Mouse (Mus musculus): ENCODE data around the gene Rpusd3. TPM values are rescaled to one million over a fixed set of nuclear protein-coding genes. Genes with fewer than 3 reads are reported as not detected.

Gene Rpusd3
- polyA plus RNA-seq, 1 experiment = 9.0 TPM

GRCm38 (mm10) chr6:113384351-113384927 is 34.7 kb downstream of the Rpusd3 start:
- H3K9me3 ChIP-seq (ENCODE audit: control insufficient read depth, low read length) = no peaks in the 10 kb centered on the region
- H3K36me3 ChIP-seq (ENCODE audit: control insufficient read depth) = peaks cover 97% of the 10 kb centered on the region
- H3K4me3 ChIP-seq (replicated peaks) = no peak overlapping the region
- peaks cover 16% of the 10 kb centered on the region for H3K4me1 ChIP-seq (ENCODE audit: control insufficient read depth)
- TF ChIP-seq TAL1 (IDR thresholded peaks at IDR 0.05; ENCODE audit: low read length) (no peak), GATA1 (IDR thresholded peaks at IDR 0.05; ENCODE audit: low read length) (no peak)
- H3K27me3 ChIP-seq (ENCODE audit: control insufficient read depth) = no peaks in the 10 kb centered on the region

- Histone ChIP-seq H3K9me3 (ENCODE audit: control insufficient read depth, low read length) (no peaks in the 10 kb centered on the region), H3K4me1 (ENCODE audit: control insufficient read depth) (peaks cover 48% of the 10 kb centered on the region), H3K27me3 (ENCODE audit: control insufficient read depth) (no peaks in the 10 kb centered on the region), H3K36me3 (ENCODE audit: control insufficient read depth) (peaks cover 63% of the 10 kb centered on the region), H3K4me3 (replicated peaks) (no peak overlapping the region)
- no peak for TF ChIP-seq TAL1 (IDR thresholded peaks at IDR 0.05; ENCODE audit: low read length)
- no peak for TF ChIP-seq GATA1 (IDR thresholded peaks at IDR 0.05; ENCODE audit: low read length)
These were observed 38.7 kb downstream of the Rpusd3 start for GRCm38 (mm10) chr6:113380480-113380879.

- H3K4me1 ChIP-seq (ENCODE audit: control insufficient read depth) = peaks cover 57% of the 10 kb centered on the region
These were observed 39.9 kb downstream of the Rpusd3 start for GRCm38 (mm10) chr6:113379246-113379645.

GRCm38 (mm10) chr6:113377496-113378385 is 41.4 kb downstream of the Rpusd3 start, which contains the start of the genes Tada3 and Arpc4:
Gene Tada3 (minus strand): TSS chr6:113377883.
Gene Arpc4 (plus strand): TSS chr6:113378115.
- H3K4me1 ChIP-seq (ENCODE audit: control insufficient read depth) = peaks cover 71% of the 10 kb centered on the region
- peak within 1 kb of the TSS; percentile 87 for H3K4me3 ChIP-seq (replicated peaks)

More at GRCm38 (mm10) chr6:113379246-113379645, 39.9 kb downstream of the Rpusd3 start:
- Histone ChIP-seq H3K36me3 (ENCODE audit: control insufficient read depth) (peaks cover 63% of the 10 kb centered on the region), H3K9me3 (ENCODE audit: control insufficient read depth, low read length) (no peaks in the 10 kb centered on the region), H3K27me3 (ENCODE audit: control insufficient read depth) (no peaks in the 10 kb centered on the region), H3K4me3 (replicated peaks) (peak overlapping the region; percentile 87)
- TF ChIP-seq GATA1 (IDR thresholded peaks at IDR 0.05; ENCODE audit: low read length) (no peak), TAL1 (IDR thresholded peaks at IDR 0.05; ENCODE audit: low read length) (no peak)

GRCm38 (mm10) chr6:113377172-113377495 is 42.0 kb downstream of the Rpusd3 start:
- Histone ChIP-seq H3K36me3 (ENCODE audit: control insufficient read depth) (peaks cover 62% of the 10 kb centered on the region), H3K27me3 (ENCODE audit: control insufficient read depth) (no peaks in the 10 kb centered on the region), H3K4me3 (replicated peaks) (peak overlapping the region; percentile 87), H3K9me3 (ENCODE audit: control insufficient read depth, low read length) (no peaks in the 10 kb centered on the region), H3K4me1 (ENCODE audit: control insufficient read depth) (peaks cover 77% of the 10 kb centered on the region)
- TF ChIP-seq TAL1 (IDR thresholded peaks at IDR 0.05; ENCODE audit: low read length) (no peak), GATA1 (IDR thresholded peaks at IDR 0.05; ENCODE audit: low read length) (no peak)

More at GRCm38 (mm10) chr6:113377496-113378385, 41.4 kb downstream of the Rpusd3 start, which contains the start of the genes Tada3 and Arpc4:
- peak; percentile 59 for TF ChIP-seq GATA1 (IDR thresholded peaks at IDR 0.05; ENCODE audit: low read length)
- no peak for TF ChIP-seq TAL1 (IDR thresholded peaks at IDR 0.05; ENCODE audit: low read length)
- H3K9me3 ChIP-seq (ENCODE audit: control insufficient read depth, low read length) = no peaks in the 10 kb centered on the region
- H3K36me3 ChIP-seq (ENCODE audit: control insufficient read depth) = peaks cover 62% of the 10 kb centered on the region
- H3K27me3 ChIP-seq (ENCODE audit: control insufficient read depth) = no peaks in the 10 kb centered on the region

GRCm38 (mm10) chr6:113373491-113373890 is 45.6 kb downstream of the Rpusd3 start:
- no peaks in the 10 kb centered on the region for H3K9me3 ChIP-seq (ENCODE audit: control insufficient read depth, low read length)
- no peaks in the 10 kb centered on the region for H3K27me3 ChIP-seq (ENCODE audit: control insufficient read depth)
- H3K4me3 ChIP-seq (replicated peaks) = peak overlapping the region; percentile 10
- H3K36me3 ChIP-seq (ENCODE audit: control insufficient read depth) = peaks cover 74% of the 10 kb centered on the region
- TF ChIP-seq TAL1 (IDR thresholded peaks at IDR 0.05; ENCODE audit: low read length) = 0 out of 3 replicates have a peak, but pooled peaks have one; percentile 28
- TF ChIP-seq GATA1 (IDR thresholded peaks at IDR 0.05; ENCODE audit: low read length) = no peak
- H3K4me1 ChIP-seq (ENCODE audit: control insufficient read depth) = peaks cover 53% of the 10 kb centered on the region

- Histone ChIP-seq H3K27me3 (ENCODE audit: control insufficient read depth) (no peaks in the 10 kb centered on the region), H3K4me3 (replicated peaks) (no peak overlapping the region), H3K9me3 (ENCODE audit: control insufficient read depth, low read length) (no peaks in the 10 kb centered on the region), H3K36me3 (ENCODE audit: control insufficient read depth) (peaks cover 86% of the 10 kb centered on the region), H3K4me1 (ENCODE audit: control insufficient read depth) (peaks cover 29% of the 10 kb centered on the region)
- TF ChIP-seq GATA1 (IDR thresholded peaks at IDR 0.05; ENCODE audit: low read length) (no peak), TAL1 (IDR thresholded peaks at IDR 0.05; ENCODE audit: low read length) (no peak)
These were observed 48.8 kb downstream of the Rpusd3 start for GRCm38 (mm10) chr6:113370194-113370929.

- Histone ChIP-seq H3K27me3 (ENCODE audit: control insufficient read depth) (no peaks in the 10 kb centered on the region), H3K4me1 (ENCODE audit: control insufficient read depth) (peaks cover 16% of the 10 kb centered on the region), H3K9me3 (ENCODE audit: control insufficient read depth, low read length) (no peaks in the 10 kb centered on the region), H3K36me3 (ENCODE audit: control insufficient read depth) (peaks cover 69% of the 10 kb centered on the region), H3K4me3 (replicated peaks) (no peak overlapping the region)
- TF ChIP-seq TAL1 (IDR thresholded peaks at IDR 0.05; ENCODE audit: low read length) = no peak
- no peak for TF ChIP-seq GATA1 (IDR thresholded peaks at IDR 0.05; ENCODE audit: low read length)
These were observed 50.6 kb downstream of the Rpusd3 start for GRCm38 (mm10) chr6:113368577-113368976.
